Mouse (Mus musculus): ENCODE measurements around the gene Slc48a1. TPM values are rescaled to one million over a fixed set of nuclear protein-coding genes. Genes with fewer than 3 reads are reported as not detected.

The Slc48a1 gene
- polyA plus RNA-seq, 1 experiment from 2014 or later, result 76.0 TPM

DNA sequence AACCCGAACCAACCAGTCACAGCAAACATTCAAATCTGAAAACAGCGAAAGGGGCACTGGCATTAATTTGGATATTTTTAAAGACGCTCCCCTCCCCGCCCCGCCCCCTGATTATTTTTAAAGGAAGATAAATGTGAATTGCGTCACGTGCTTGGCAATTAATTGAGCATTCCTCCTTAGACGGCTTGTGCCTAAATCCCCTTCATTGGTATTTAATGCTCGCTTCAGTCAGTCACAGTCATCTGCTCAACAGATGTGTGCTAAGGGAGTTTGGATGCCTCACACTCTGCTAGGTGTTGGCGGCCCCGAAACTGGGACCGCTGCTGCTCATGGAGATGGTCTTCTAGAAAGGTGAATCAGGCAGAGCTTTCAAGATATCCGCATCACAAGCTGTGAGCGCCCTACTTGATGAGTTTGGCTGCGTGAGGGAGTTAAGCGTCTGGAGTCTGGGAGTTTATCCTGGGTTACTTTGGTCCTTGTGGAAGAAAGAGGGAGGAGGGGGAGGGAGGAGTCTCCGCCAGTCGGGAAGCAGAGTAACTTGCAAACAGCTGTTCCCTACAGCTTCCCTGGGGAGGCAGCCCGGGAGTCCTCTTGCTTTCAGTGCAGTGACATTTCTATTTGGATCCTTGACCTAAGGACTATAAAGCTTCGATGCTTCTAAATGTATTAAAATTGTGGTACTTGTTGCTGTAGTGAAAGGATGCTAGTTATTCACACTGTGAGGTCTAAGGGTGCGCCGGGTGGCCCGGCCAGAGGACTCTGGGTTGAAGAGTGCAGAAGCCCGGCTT lies 3.8 kb downstream of the Slc48a1 start:
- peak overlapping the region; percentile 72 for H3K27ac ChIP-seq (ENCODE audit: low read length)
- peak overlapping the region; percentile 57 for H3K9ac ChIP-seq (ENCODE audit: low read length)
- ATAC-seq (replicated peaks; ENCODE audit: extremely low read depth, insufficient read depth, low FRiP score), result no peak
- 16% methylated on average over 24 of the region's 24 CpGs for WGBS
- H3K36me3 ChIP-seq (ENCODE audit: control insufficient read depth, insufficient read depth), result no peaks in the 10 kb centered on the region
- peak overlapping the region; percentile 41 for H3K4me3 ChIP-seq (ENCODE audit: low read length)
- peak overlapping the region; percentile 68 for H3K4me2 ChIP-seq (ENCODE audit: low read depth, low read length)
- H3K9me3 ChIP-seq (replicated peaks; ENCODE audit: control insufficient read depth, low read length), result no peaks in the 10 kb centered on the region
- H3K4me1 ChIP-seq (ENCODE audit: control insufficient read depth, insufficient read depth, low read length), result peaks cover 44% of the 10 kb centered on the region
- H3K27me3 ChIP-seq (ENCODE audit: control insufficient read depth, insufficient read depth, low read length), result no peaks in the 10 kb centered on the region

- WGBS, result 5% methylated on average over 9 of the region's 9 CpGs
- peak; percentile 47 for ATAC-seq (replicated peaks; ENCODE audit: extremely low read depth, insufficient read depth, low FRiP score)
- Histone ChIP-seq H3K36me3 (ENCODE audit: control insufficient read depth, insufficient read depth) (no peaks in the 10 kb centered on the region), H3K4me3 (ENCODE audit: low read length) (peak overlapping the region; percentile 41), H3K4me1 (ENCODE audit: control insufficient read depth, insufficient read depth, low read length) (peaks cover 44% of the 10 kb centered on the region), H3K27ac (ENCODE audit: low read length) (peak overlapping the region; percentile 72), H3K27me3 (ENCODE audit: control insufficient read depth, insufficient read depth, low read length) (no peaks in the 10 kb centered on the region), H3K9ac (ENCODE audit: low read length) (peak overlapping the region; percentile 57), H3K9me3 (replicated peaks; ENCODE audit: control insufficient read depth, low read length) (no peaks in the 10 kb centered on the region), H3K4me2 (ENCODE audit: low read depth, low read length) (peak overlapping the region; percentile 68)
These were observed 4.4 kb downstream of the Slc48a1 start for GRCm38 (mm10) chr15:97782749-97783105.

GRCm38 (mm10) chr15:97784092-97784559 lies 5.8 kb downstream of the Slc48a1 start:
- Histone ChIP-seq H3K4me2 (ENCODE audit: low read depth, low read length) (peak overlapping the region; percentile 87), H3K27ac (ENCODE audit: low read length) (peak overlapping the region; percentile 67), H3K9me3 (replicated peaks; ENCODE audit: control insufficient read depth, low read length) (no peaks in the 10 kb centered on the region), H3K36me3 (ENCODE audit: control insufficient read depth, insufficient read depth) (no peaks in the 10 kb centered on the region), H3K27me3 (ENCODE audit: control insufficient read depth, insufficient read depth, low read length) (no peaks in the 10 kb centered on the region), H3K4me3 (ENCODE audit: low read length) (peak overlapping the region; percentile 76), H3K4me1 (ENCODE audit: control insufficient read depth, insufficient read depth, low read length) (peaks cover 41% of the 10 kb centered on the region), H3K9ac (ENCODE audit: low read length) (peak overlapping the region; percentile 90)
- ATAC-seq (replicated peaks; ENCODE audit: extremely low read depth, insufficient read depth, low FRiP score), result peak; percentile 76
- WGBS, result 2% methylated on average over 39 of the region's 39 CpGs

- Histone ChIP-seq H3K36me3 (ENCODE audit: control insufficient read depth, insufficient read depth) (no peaks in the 10 kb centered on the region), H3K4me3 (ENCODE audit: low read length) (peak overlapping the region; percentile 76), H3K4me2 (ENCODE audit: low read depth, low read length) (peak overlapping the region; percentile 87), H3K27me3 (ENCODE audit: control insufficient read depth, insufficient read depth, low read length) (no peaks in the 10 kb centered on the region), H3K27ac (ENCODE audit: low read length) (peak overlapping the region; percentile 67), H3K4me1 (ENCODE audit: control insufficient read depth, insufficient read depth, low read length) (peaks cover 39% of the 10 kb centered on the region), H3K9me3 (replicated peaks; ENCODE audit: control insufficient read depth, low read length) (no peaks in the 10 kb centered on the region), H3K9ac (ENCODE audit: low read length) (peak overlapping the region; percentile 90)
- ATAC-seq (replicated peaks; ENCODE audit: extremely low read depth, insufficient read depth, low FRiP score), result peak; percentile 26
- WGBS, result 6% methylated on average over 44 of the region's 45 CpGs
These were observed 6.3 kb downstream of the Slc48a1 start for GRCm38 (mm10) chr15:97784561-97785161.

- H3K36me3 ChIP-seq (ENCODE audit: control insufficient read depth, insufficient read depth), result no peaks in the 10 kb centered on the region
- no peaks in the 10 kb centered on the region for H3K9me3 ChIP-seq (replicated peaks; ENCODE audit: control insufficient read depth, low read length)
- ATAC-seq (replicated peaks; ENCODE audit: extremely low read depth, insufficient read depth, low FRiP score), result peak; percentile 15; the same call in 1 of the 2 replicates
- H3K4me1 ChIP-seq (ENCODE audit: control insufficient read depth, insufficient read depth, low read length), result peaks cover 35% of the 10 kb centered on the region
- H3K27me3 ChIP-seq (ENCODE audit: control insufficient read depth, insufficient read depth, low read length), result no peaks in the 10 kb centered on the region
- H3K4me3 ChIP-seq (ENCODE audit: low read length), result no peak overlapping the region
- no peak overlapping the region for H3K9ac ChIP-seq (ENCODE audit: low read length)
- H3K4me2 ChIP-seq (ENCODE audit: low read depth, low read length), result 0 out of 2 replicates have a peak overlapping the region, but pooled peaks have one; percentile 1
- 71% methylated on average over 9 of the region's 9 CpGs for WGBS
- no peak overlapping the region for H3K27ac ChIP-seq (ENCODE audit: low read length)
These were observed 7.6 kb downstream of the Slc48a1 start for GRCm38 (mm10) chr15:97785731-97786411.

DNA sequence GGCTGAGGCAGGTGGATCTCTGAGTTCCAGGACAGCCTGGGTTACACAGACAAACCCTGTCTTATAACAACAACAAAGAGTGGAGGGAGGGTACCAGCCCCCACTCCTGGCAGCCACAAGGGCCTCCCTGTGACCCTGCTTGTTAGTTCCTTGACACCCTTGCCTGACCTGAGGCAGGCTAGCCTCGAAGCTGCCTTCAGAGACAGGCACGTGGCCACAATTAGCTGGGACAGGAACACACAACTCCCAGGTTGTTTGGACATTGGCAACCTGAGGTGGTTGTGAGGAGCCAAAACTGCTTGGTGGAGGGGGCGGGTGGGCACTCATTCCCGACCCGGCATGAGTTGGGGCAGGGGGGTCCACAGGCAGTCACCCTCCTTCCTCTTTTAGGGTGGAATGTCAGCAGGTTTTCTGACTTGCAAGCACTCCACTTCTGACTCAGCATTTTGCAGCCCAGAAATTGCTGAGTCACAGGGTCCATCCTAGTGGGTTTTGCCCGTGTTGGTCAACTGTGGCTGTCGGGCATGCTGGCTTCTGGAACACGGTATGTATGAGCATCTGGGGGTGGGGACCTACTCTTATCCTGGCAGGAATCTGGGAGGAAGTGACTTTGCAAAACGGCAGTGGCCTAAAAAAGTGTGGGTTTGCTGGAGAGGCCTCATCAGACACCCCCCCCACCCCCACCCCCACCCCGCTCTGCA lies 8.2 kb downstream of the Slc48a1 start:
- Histone ChIP-seq H3K4me3 (ENCODE audit: low read length) (no peak overlapping the region), H3K9ac (ENCODE audit: low read length) (no peak overlapping the region), H3K27ac (ENCODE audit: low read length) (no peak overlapping the region), H3K4me1 (ENCODE audit: control insufficient read depth, insufficient read depth, low read length) (peaks cover 34% of the 10 kb centered on the region), H3K36me3 (ENCODE audit: control insufficient read depth, insufficient read depth) (0 out of 2 replicates have a peak, but pooled peaks cover 1% of the 10 kb centered on the region), H3K9me3 (replicated peaks; ENCODE audit: control insufficient read depth, low read length) (no peaks in the 10 kb centered on the region), H3K4me2 (ENCODE audit: low read depth, low read length) (0 out of 2 replicates have a peak overlapping the region, but pooled peaks have one; percentile 1), H3K27me3 (ENCODE audit: control insufficient read depth, insufficient read depth, low read length) (no peaks in the 10 kb centered on the region)
- 71% methylated on average over 10 of the region's 10 CpGs for WGBS
- ATAC-seq (replicated peaks; ENCODE audit: extremely low read depth, insufficient read depth, low FRiP score), result no peak

- Histone ChIP-seq H3K27ac (ENCODE audit: low read length) (no peak overlapping the region), H3K9me3 (replicated peaks; ENCODE audit: control insufficient read depth, low read length) (no peaks in the 10 kb centered on the region), H3K9ac (ENCODE audit: low read length) (no peak overlapping the region), H3K4me2 (ENCODE audit: low read depth, low read length) (0 out of 2 replicates have a peak overlapping the region, but pooled peaks have one; percentile 5), H3K4me1 (ENCODE audit: control insufficient read depth, insufficient read depth, low read length) (peaks cover 28% of the 10 kb centered on the region), H3K4me3 (ENCODE audit: low read length) (no peak overlapping the region), H3K36me3 (ENCODE audit: control insufficient read depth, insufficient read depth) (0 out of 2 replicates have a peak, but pooled peaks cover 5% of the 10 kb centered on the region), H3K27me3 (ENCODE audit: control insufficient read depth, insufficient read depth, low read length) (no peaks in the 10 kb centered on the region)
- WGBS, result 79% methylated on average over 7 of the region's 7 CpGs
- ATAC-seq (replicated peaks; ENCODE audit: extremely low read depth, insufficient read depth, low FRiP score), result no peak
These were observed 9.0 kb downstream of the Slc48a1 start for GRCm38 (mm10) chr15:97787148-97787798.
